Mouse (Mus musculus) E14TG2a.4 (cell line): Measurements from ENCODE around the gene Iqschfp.

Source experiments
- H3K27me3 ChIP-seq: 2 replicates; pipeline ENCODE4 v1.6.1; 2014; ENCODE audit warnings: low read length, control low read depth; ENCODE audit not compliant: insufficient read depth
- H3K36me3 ChIP-seq: 2 replicates; pipeline ENCODE4 v1.6.1; 2014; ENCODE audit warnings: low read length, control low read depth; ENCODE audit not compliant: insufficient read depth
- H3K4me1 ChIP-seq: replicated peaks from 2 replicates; pipeline ENCODE4 v1.6.1; 2014; ENCODE audit warnings: low read depth, low read length, control low read depth
- H3K4me3 ChIP-seq: replicated peaks from 2 replicates; pipeline ENCODE4 v1.5.1; 2014; ENCODE audit warnings: mild to moderate bottlenecking, low read length
- H3K9me3 ChIP-seq: 2 replicates; pipeline ENCODE4 v1.6.1; 2014; ENCODE audit warnings: low read length, control low read depth
- CTCF ChIP-seq: conservative IDR thresholded peaks from 2 replicates; pipeline ENCODE4 v1.5.1; 2014; ENCODE audit warnings: low read length
- NANOG ChIP-seq: IDR thresholded peaks from 2 replicates; pipeline ENCODE4 v1.6.1; 2014; ENCODE audit warnings: borderline replicate concordance, low read length, mixed read lengths
- POU5F1 ChIP-seq: IDR thresholded peaks from 2 replicates; pipeline ENCODE4 v1.6.1; 2014; ENCODE audit warnings: low read length, borderline replicate concordance

The Iqschfp gene

DNA sequence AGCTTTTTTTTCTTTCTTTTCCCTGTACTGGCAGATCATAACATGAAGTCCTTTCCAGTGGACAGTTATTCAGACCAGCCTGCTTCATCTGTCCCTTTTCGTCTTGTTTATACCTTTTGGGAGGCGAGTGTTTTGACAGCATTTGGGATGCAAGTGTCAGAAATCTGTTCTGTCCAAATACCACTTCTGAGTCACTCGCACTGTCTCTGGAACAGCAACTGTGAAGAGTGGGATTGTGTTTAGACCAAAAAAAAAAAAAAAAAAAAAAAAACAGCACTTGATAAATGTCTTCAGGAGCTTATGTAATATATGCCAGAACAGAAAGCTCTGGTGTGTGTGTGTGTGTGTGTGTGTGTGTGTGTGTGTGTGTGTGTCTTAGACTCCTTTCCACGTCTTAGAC is 678.3 kb downstream of the Iqschfp start:
- 0 out of 2 replicates have a peak, but pooled peaks cover 3% of the 10 kb centered on the region for H3K36me3 ChIP-seq
- H3K9me3 ChIP-seq: no peaks in the 10 kb centered on the region
- H3K27me3 ChIP-seq: no peaks in the 10 kb centered on the region
- peaks cover 87% of the 10 kb centered on the region for H3K4me1 ChIP-seq
- TF ChIP-seq POU5F1 (no peak), NANOG (no peak), CTCF (no peak)
- no peak overlapping the region for H3K4me3 ChIP-seq

DNA sequence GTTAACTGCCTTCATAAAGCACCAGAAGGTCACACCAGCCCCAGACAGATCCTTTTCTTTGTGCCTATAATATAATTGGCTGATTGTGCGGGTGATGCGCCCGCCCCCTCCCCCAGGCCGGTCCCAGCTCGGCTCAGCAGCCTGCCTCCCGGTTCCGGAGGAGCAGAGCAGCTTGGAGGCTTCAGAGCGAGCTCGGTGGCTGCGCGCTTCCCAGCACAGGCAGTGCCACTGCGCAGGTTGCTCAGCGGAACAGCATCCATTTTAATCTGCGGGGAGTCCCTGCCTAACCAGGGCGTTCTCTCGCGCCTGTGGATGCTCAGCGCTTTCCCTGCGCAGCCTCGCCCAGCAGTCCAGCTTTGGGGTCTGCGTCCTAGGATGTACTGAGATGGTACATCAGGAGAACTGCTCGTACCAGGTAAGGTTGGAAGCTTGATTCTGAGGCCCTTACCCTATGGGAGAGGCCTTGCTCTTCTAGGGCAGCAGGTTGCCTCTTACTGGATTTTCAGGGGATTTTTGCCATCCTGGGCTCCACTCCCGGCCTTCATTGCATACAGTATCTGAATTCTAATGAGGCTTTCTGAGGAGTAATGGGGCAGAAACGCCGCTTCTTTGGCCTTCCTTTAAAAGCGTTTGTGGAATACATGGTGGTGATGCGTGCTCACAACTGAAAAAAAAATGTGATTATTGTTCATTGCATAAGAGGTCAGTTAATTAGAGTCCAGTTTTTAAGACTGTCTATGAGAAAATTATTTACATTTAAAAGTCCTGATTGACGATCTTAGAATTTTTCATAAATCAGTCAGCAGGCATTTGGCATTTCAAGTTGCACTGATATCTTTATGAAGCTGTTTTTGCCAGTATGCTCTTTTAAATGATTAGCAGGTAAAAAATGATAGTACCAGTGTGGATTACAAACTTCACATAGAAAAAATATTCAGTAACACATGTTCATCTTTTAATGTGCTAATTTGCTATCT is 680.5 kb downstream of the Iqschfp start:
- Histone ChIP-seq H3K4me1 (peaks cover 87% of the 10 kb centered on the region), H3K36me3 (peaks cover 22% of the 10 kb centered on the region), H3K27me3 (no peaks in the 10 kb centered on the region), H3K9me3 (no peaks in the 10 kb centered on the region), H3K4me3 (peak overlapping the region; percentile 84)
- TF ChIP-seq POU5F1: no peak
- TF ChIP-seq CTCF: no peak
- TF ChIP-seq NANOG: no peak

DNA sequence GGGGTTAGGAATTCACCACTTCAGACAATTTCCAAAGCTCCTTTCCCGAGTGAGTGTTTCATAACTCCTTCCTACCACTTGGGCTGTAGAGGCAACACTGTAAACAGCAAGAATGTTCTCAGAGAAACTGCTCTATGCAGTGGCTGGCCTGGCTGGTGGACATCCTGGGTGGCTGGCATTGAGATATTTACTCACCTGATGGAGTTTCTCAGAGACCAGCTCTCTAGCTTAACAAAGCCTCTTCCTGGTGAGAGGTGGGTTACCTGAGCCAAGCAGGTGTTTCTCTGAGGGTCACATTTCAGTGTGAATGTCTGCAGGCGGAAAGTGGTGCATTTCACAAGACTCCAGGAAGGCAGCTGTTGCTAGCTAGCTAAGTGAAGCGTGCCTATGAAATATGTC is 681.2 kb downstream of the Iqschfp start:
- peaks cover 26% of the 10 kb centered on the region for H3K36me3 ChIP-seq
- H3K4me1 ChIP-seq: peaks cover 85% of the 10 kb centered on the region
- TF ChIP-seq CTCF (no peak), NANOG (no peak), POU5F1 (no peak)
- H3K4me3 ChIP-seq: peak overlapping the region; percentile 84
- no peaks in the 10 kb centered on the region for H3K9me3 ChIP-seq
- no peaks in the 10 kb centered on the region for H3K27me3 ChIP-seq

DNA sequence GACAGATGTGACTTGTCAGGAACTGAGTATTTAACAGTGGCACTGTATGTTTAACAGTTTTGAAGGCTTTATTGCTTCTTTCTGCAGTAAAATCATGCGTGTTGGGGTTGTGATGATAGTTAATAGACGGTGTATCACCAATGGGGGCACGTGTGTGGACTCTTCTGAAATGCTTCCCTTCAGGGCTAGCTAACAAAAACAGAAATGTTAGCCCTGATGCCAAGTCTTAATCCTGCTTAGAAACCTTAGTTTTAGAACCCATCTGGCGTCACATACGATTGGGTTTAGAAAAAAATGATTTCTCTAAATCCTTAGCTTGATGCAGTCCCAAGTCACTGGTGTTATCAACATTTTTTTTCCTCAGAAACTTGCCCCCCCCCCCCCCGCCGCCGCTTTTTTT is 682.1 kb downstream of the Iqschfp start:
- Histone ChIP-seq H3K36me3 (peaks cover 32% of the 10 kb centered on the region), H3K27me3 (no peaks in the 10 kb centered on the region), H3K4me1 (peaks cover 85% of the 10 kb centered on the region), H3K9me3 (no peaks in the 10 kb centered on the region), H3K4me3 (peak overlapping the region; percentile 84)
- TF ChIP-seq CTCF (no peak), POU5F1 (no peak), NANOG (no peak)

DNA sequence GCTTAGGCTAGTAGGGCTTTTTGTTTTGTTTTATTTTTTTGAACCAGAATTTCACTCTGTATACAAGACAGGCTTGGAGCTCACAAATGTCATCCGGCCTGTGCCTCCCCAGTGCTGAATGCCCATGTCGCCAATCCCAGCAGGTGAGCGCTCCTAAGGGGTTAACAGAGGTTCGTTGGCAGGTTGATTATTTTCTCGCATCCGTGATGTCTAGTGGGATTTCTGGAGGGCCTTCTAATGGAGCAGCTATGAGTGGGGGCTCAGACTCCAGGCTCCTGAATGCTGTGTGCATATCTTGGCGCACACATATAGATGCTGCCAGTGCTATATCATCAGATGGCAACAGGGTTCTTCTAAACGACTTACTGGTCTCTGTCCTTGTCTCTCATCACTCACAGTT is 682.5 kb downstream of the Iqschfp start:
- no peak for TF ChIP-seq CTCF
- no peak for TF ChIP-seq POU5F1
- TF ChIP-seq NANOG: no peak
- peak overlapping the region; percentile 84 for H3K4me3 ChIP-seq
- H3K27me3 ChIP-seq: no peaks in the 10 kb centered on the region
- peaks cover 89% of the 10 kb centered on the region for H3K4me1 ChIP-seq
- H3K9me3 ChIP-seq: no peaks in the 10 kb centered on the region
- peaks cover 33% of the 10 kb centered on the region for H3K36me3 ChIP-seq

DNA sequence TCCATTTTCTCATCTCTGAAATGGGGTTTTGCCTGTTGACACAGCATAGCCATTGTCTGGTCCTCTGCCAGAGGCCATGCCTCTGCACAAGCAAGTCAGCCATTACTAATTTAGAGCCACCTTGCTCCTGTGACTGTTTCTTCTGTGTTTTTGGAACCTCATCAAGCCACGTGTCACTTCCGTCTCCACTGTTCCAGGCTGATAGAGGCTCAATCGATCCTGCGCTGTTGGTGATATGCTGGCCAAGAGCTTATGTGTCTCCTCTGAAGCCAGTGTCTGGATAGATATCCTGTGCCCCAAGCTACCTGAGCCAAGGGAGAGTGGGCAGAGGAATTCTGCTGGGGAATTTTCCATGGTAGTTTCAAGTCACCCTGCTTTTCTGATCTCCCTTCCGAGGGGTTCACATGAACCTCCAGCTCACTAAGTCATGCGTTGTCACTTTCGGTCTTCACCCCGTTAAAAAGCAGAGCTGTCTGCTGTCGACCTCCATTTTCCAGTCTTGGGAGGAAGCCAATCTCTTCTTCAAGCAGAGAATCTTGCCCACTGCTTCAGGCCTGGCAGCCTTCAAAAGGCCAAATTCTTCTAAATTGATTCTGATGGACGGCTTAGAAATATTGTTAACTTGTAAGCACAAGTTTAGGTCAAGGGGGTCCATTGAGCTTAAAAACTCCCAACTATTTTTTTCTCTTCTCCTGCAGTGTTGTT is 683.8 kb downstream of the Iqschfp start:
- Histone ChIP-seq H3K9me3 (no peaks in the 10 kb centered on the region), H3K4me3 (peak overlapping the region; percentile 84), H3K4me1 (peaks cover 93% of the 10 kb centered on the region), H3K27me3 (no peaks in the 10 kb centered on the region), H3K36me3 (peaks cover 41% of the 10 kb centered on the region)
- TF ChIP-seq POU5F1 (no peak), NANOG (no peak), CTCF (no peak)

DNA sequence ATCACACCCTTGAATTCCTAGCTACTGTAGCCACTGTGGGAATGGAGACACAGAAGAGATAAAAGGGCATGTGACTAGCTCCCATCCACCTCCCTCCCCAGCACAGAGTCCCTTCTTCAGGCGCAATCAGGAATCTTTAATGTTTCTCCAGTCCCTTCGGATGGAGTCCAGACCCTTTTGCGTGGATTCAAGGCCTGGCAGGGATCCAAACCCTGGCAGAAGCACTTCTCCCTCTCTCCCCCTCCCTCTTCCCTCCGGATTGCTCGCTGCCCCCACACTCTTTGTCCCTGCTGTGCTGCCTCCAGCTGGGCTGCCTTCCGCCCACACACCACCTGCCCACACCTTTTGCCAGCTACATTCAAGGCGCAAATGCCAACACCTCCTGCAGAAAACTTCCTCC is 684.4 kb downstream of the Iqschfp start:
- TF ChIP-seq CTCF (no peak), POU5F1 (no peak), NANOG (no peak)
- Histone ChIP-seq H3K4me3 (peak overlapping the region; percentile 84), H3K4me1 (peaks cover 92% of the 10 kb centered on the region), H3K27me3 (no peaks in the 10 kb centered on the region), H3K36me3 (peaks cover 41% of the 10 kb centered on the region), H3K9me3 (no peaks in the 10 kb centered on the region)

DNA sequence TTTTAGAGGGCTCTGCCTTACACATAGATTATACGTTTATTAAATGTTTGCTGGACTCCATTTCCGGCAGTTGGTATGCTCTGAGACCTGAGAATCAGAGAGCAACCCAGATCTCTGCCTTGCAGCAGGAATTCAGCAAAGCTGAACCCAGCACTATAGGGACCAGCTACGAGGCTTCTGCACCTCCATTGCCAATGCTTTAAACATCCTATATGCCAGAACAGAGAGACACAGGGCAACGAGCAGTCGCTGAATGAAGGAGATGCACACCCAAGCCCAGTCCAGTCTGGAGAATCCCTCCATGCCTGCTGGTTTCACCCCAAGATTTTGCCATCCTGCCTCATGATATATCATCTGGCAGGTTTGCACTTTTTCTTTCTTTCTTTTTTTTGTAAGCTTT is 684.9 kb downstream of the Iqschfp start:
- Histone ChIP-seq H3K9me3 (no peaks in the 10 kb centered on the region), H3K36me3 (peaks cover 41% of the 10 kb centered on the region), H3K4me1 (peaks cover 93% of the 10 kb centered on the region), H3K27me3 (no peaks in the 10 kb centered on the region), H3K4me3 (peak overlapping the region; percentile 84)
- TF ChIP-seq NANOG (no peak), CTCF (no peak), POU5F1 (no peak)
